Mouse (Mus musculus): ENCODE data around the gene Wdfy3. TPM values are rescaled to one million over a fixed set of nuclear protein-coding genes. Genes with fewer than 3 reads are reported as not detected.
A peak's percentile ranks its signal among the peaks of the same experiment; 100 is the strongest.
"Not testable (repeated sequence)": the region's sequence is repeated elsewhere in the genome, so short reads cannot be mapped to it uniquely, and the experiment has no call there.

Wdfy3 gene
- total RNA-seq, 2 experiments from 2014 or later, result 20.0 to 23.9 TPM

DNA sequence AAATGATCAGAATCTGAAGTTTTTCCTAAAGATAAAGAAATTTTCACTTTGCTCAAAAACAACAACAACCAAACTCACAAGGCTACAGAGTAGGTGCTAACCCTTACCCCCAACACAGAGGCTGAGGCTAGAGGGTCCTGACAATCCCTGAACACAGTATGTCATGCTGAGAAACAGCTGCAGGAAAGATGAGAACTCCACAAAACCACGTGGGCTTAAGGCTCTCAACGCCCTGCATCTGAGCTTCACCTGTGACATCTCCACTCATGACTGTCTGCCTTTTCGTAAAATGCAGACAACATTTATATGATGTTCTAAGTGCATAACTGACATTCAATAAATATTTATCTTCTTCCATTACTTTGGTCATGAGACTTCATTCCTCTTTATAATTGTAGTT lies 83.0 kb downstream of the Wdfy3 start:
- Histone ChIP-seq H3K27ac (no peak overlapping the region), H3K4me3 (no peak overlapping the region)
- no peak for DNase-seq
- intact Hi-C loops (cut with DNase I), result no loop called here
- no peak for TF ChIP-seq CTCF (IDR thresholded peaks at IDR 0.05)

GRCm38 (mm10) chr5:101982239-101982638 lies 87.5 kb downstream of the Wdfy3 start:
- Histone ChIP-seq H3K27ac (peak overlapping the region; percentile 65), H3K4me3 (0 out of 2 replicates have a peak overlapping the region, but pooled peaks have one; percentile 5)
- TF ChIP-seq CTCF (IDR thresholded peaks at IDR 0.05), result no peak
- DNase-seq, result no peak
- intact Hi-C loops (cut with DNase I), result no loop called here

DNA sequence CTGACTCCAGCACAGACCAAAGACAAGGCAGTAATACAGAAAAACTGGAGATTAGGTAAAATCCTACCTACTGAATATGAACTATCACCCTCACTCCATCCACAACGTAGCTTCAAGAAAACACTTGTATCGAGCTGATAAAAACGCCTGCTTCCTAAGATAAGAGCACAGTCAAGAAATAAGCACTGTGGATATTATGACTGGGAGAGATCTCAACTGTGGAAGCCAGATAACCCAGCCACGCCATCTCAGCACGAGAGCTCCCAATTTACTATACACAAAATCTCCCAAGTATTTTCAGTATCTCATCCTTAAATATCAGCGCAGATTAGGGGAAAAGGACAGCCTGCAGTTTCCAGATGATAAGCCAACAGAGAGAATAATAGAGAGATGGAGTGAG lies 90.1 kb downstream of the Wdfy3 start:
- TF ChIP-seq CTCF (IDR thresholded peaks at IDR 0.05), result no peak
- intact Hi-C loops (cut with DNase I), result no loop called here
- Histone ChIP-seq H3K27ac (no peak overlapping the region), H3K4me3 (no peak overlapping the region)
- no peak for DNase-seq

- H3K27ac ChIP-seq; intact Hi-C loops (cut with DNase I); H3K4me3 ChIP-seq; DNase-seq: not testable (repeated sequence)
- peak; percentile 38 for TF ChIP-seq CTCF (IDR thresholded peaks at IDR 0.05)
Measured at GRCm38 (mm10) chr5:101972594-101972993, 97.1 kb downstream of the Wdfy3 start.

GRCm38 (mm10) chr5:101968153-101968851 lies 101.4 kb downstream of the Wdfy3 start:
- Histone ChIP-seq H3K4me3 (peak overlapping the region; percentile 42), H3K27ac (peak overlapping the region; percentile 76)
- intact Hi-C loops (cut with DNase I), result no loop called here
- no peak for DNase-seq
- no peak for TF ChIP-seq CTCF (IDR thresholded peaks at IDR 0.05)

- DNase-seq, result no peak
- intact Hi-C loops (cut with DNase I), result no loop called here
- Histone ChIP-seq H3K4me3 (no peak overlapping the region), H3K27ac (peak overlapping the region; percentile 76)
- TF ChIP-seq CTCF (IDR thresholded peaks at IDR 0.05), result no peak
Measured at GRCm38 (mm10) chr5:101967832-101968152, 101.9 kb downstream of the Wdfy3 start.

DNA sequence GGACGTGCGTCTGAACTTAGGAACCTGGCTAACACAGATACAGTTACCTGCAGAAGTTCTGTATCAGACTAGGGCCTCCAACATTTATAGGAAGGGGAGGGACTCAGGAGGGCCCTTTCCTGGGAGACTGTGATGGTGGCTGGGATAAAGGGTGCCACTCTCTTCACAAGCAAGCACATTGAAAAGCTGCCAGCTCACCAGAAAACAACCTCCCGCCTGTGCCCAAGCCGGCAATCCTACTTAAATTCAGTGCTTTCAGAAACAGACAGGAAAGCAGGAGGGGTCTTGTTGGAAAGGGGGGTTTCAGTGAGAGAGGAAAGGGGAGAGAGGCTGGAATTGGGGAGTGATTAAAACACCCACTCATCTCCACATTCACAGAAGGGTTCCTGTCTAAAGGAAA lies 106.9 kb downstream of the Wdfy3 start:
- no peak for DNase-seq
- intact Hi-C loops (cut with DNase I), result no loop called here
- no peak for TF ChIP-seq CTCF (IDR thresholded peaks at IDR 0.05)
- Histone ChIP-seq H3K4me3 (no peak overlapping the region), H3K27ac (no peak overlapping the region)

DNA sequence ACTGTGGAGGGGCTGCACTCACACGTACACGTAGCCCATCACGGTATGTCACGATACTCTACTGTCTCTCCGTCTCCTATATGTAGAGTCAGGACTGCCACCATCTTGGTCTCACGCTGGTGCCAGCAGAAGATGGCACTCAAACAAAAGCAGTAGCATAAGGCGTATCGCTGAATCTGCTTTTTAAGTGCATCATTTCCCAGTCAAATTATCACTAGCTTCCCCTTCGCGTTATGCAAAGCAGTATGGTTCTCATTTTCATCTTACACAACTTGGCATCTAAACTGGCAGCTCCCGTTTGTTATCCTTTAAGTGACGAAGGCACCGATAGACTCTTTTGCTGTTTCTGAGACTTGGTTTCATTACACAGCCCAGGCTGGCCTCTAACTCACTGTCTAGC lies 110.4 kb downstream of the Wdfy3 start:
- no peak for TF ChIP-seq CTCF (IDR thresholded peaks at IDR 0.05)
- no peak overlapping the region for H3K27ac ChIP-seq
- intact Hi-C loops (cut with DNase I), result no loop called here
- no peak for DNase-seq
- no peak overlapping the region for H3K4me3 ChIP-seq

DNA sequence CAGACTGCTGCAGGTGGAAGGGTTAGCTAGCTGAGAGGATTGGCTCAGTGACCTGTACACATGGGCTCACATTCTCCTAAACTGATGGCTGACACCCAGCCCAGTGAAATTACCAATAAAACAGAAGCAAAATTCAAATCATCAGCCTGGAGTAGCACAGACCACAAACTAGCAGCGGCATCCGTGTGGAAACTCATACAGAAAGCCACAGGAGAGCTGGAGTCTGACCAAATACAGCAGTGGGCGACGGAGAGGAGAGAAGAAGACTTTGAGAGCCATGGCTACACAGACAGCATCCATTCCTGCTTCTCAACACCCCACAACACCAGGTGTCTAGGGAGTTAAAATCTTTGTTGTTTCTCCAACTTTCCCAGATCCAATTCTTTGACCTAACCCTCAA lies 110.8 kb downstream of the Wdfy3 start:
- DNase-seq, result no peak
- intact Hi-C loops (cut with DNase I), result no loop called here
- TF ChIP-seq CTCF (IDR thresholded peaks at IDR 0.05), result no peak
- Histone ChIP-seq H3K4me3 (no peak overlapping the region), H3K27ac (no peak overlapping the region)

DNA sequence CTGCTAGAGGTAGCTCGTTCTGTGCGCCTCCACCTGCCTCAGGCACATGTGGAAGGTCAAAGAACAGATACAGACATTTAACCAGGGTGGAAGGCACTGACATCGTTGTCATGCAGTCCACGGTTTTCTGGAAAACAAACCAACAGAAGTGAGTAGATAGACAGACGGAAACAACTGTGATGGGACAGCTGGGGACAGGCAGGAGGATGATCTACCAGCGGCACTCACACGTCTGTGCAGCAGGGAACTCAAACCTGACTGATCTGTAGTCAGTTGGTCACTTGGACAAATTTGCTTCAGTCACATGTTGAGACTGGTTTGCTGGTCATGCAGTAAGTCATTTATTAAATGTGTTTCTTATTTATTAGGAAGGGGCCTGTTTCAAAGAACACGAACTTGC lies 112.3 kb downstream of the Wdfy3 start:
- no peak for TF ChIP-seq CTCF (IDR thresholded peaks at IDR 0.05)
- DNase-seq, result no peak
- intact Hi-C loops (cut with DNase I), result no loop called here
- Histone ChIP-seq H3K4me3 (no peak overlapping the region), H3K27ac (no peak overlapping the region)

DNA sequence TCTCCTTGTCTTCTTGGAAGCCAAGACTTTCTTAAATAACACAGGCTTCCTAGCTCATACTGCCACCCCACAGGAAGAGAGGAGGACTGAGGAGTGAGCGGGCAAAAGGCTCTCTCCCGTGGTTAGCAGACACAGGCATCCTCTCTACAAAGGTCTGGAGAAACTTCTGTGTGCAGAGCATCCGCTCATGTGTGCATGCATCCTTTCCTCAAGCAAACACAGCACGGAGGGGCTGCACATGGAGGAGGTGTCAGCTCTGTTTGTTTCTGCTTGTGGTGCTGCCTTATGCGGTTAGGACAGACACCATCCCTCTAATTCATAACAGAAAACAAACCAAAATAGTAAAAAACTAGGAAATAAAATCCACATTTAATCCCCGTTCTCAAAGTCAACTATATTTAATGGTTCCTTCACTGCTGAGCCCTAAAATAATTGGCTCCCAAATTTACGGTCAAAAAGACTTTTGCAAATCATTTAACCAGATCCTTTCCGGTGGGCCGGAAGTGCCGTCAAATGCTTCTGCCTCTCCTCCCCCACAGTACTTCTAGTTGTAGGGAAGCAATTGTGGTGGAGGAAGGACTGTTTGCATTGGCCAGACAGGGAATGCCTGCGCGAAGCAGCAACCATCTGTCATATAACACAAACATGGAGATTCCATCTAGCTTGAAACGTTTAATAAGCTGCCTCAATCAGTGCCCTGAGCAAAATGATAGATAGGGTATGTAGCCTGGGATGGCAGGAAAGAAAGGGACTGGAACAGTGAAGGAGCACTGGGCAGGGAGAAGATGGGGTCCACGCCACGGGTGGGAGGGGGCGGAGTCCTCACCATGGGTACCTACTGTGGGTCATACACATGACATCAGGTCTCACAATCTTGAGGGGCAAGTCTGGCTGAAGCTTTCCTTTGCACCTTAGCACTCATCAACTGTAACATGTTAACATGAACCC lies 115.1 kb downstream of the Wdfy3 start:
- Histone ChIP-seq H3K4me3 (no peak overlapping the region), H3K27ac (no peak overlapping the region)
- TF ChIP-seq CTCF (IDR thresholded peaks at IDR 0.05), result no peak
- intact Hi-C loops (cut with DNase I), result no loop called here
- DNase-seq, result no peak

- no peak for DNase-seq
- TF ChIP-seq CTCF (IDR thresholded peaks at IDR 0.05), result no peak
- intact Hi-C loops (cut with DNase I), result no loop called here
- H3K27ac ChIP-seq, result 0 out of 2 replicates have a peak overlapping the region, but pooled peaks have one; percentile 3
- H3K4me3 ChIP-seq, result no peak overlapping the region
Measured at GRCm38 (mm10) chr5:101951918-101952317, 117.8 kb downstream of the Wdfy3 start.

GRCm38 (mm10) chr5:101949323-101949722 lies 120.4 kb downstream of the Wdfy3 start:
- H3K27ac ChIP-seq, result no peak overlapping the region
- no peak overlapping the region for H3K4me3 ChIP-seq
- intact Hi-C loops (cut with DNase I), result no loop called here
- no peak for DNase-seq
- no peak for TF ChIP-seq CTCF (IDR thresholded peaks at IDR 0.05)
